Mouse (Mus musculus) small intestine, adult 2 months (tissue): ENCODE results near the gene Sema3e. TPM values are rescaled to one million over a fixed set of nuclear protein-coding genes. Genes with fewer than 3 reads are reported as not detected.

ENCODE experiments used
- H3K27ac ChIP-seq: fragments of 200-500 bp; 2 replicates; pipeline ENCODE4 v1.5.1; 2012; ENCODE audit warnings: low read depth, low read length, control low read depth, inconsistent platforms; ENCODE audit not compliant: insufficient read depth
- H3K27me3 ChIP-seq: fragments of 200-500 bp; 2 replicates; pipeline ENCODE4 v1.6.1; 2012; ENCODE audit warnings: mild to moderate bottlenecking, moderate library complexity, low read length, inconsistent platforms; ENCODE audit not compliant: control insufficient read depth, insufficient read depth
- H3K36me3 ChIP-seq: fragments of 200-500 bp; 2 replicates; pipeline ENCODE4 v1.6.1; 2012; ENCODE audit warnings: mild to moderate bottlenecking, low read length, control low read depth, inconsistent platforms; ENCODE audit not compliant: control insufficient read depth, insufficient read depth
- H3K4me1 ChIP-seq: fragments of 200-500 bp; 2 replicates; pipeline ENCODE4 v1.6.1; 2012; ENCODE audit warnings: low read length, inconsistent platforms, mixed read lengths; ENCODE audit not compliant: control insufficient read depth, insufficient read depth, insufficient read length
- H3K4me3 ChIP-seq: fragments of 200-500 bp; 2 replicates; pipeline ENCODE4 v1.5.1; 2012; ENCODE audit warnings: low read depth, mild to moderate bottlenecking, control low read depth, inconsistent platforms, low read length, moderate library complexity
- CTCF ChIP-seq: fragments of 200-500 bp; IDR thresholded peaks from 2 replicates; pipeline ENCODE4 v1.5.1; 2012; ENCODE audit warnings: low read depth, mild to moderate bottlenecking, control low read depth, inconsistent platforms, low read length, moderate library complexity, mixed read lengths; ENCODE audit not compliant: insufficient replicate concordance, insufficient read length; ENCODE audit errors: extremely low read depth
- POLR2A ChIP-seq: fragments of 200-500 bp; IDR thresholded peaks from 2 replicates; pipeline ENCODE4 v1.6.1; 2012; ENCODE audit warnings: low read depth, mild to moderate bottlenecking, control low read depth, inconsistent platforms, low read length, moderate library complexity
- WGBS: fragments of 180-500 bp; shearing (Covaris S2); methylation state at CpG from one replicate; pipeline ENCODE4 v1.1.7; 2018; 5-methylcytosine and 5-hydroxymethylcytosine counted together
- polyA plus RNA-seq: library from polyadenylated mRNA; depleted of rRNA; stranded (reverse); fragments of >200 nt; gene quantifications from 2 replicates; pipeline ENCODE4 v1.2.3, GENCODE M21; 2012

Sema3e gene
- polyA plus RNA-seq, 1 experiment = 0.06 TPM

DNA sequence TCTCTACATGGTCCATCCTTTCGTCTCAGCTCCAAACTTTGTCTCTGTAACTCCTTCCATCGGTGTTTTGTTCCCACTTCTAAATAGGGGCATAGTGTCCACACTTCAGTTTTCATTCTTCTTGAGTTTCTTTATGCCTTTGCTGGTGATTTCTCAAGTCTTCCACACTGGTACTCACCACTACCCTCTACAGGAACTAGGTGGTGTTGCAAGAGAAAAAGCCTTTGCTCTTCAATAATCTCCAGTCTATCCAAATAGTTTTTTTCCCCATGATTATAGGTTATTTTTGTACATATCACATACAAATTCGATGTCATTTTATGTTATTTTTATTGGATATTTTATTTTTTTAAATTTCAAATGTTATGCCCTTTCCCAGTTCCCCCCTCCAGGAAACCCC lies 142.7 kb downstream of the Sema3e start:
- no peak overlapping the region for H3K4me3 ChIP-seq
- whole genome bisulfite sequencing = 63% methylated on average over 3 of the region's 3 CpGs
- no peaks in the 10 kb centered on the region for H3K4me1 ChIP-seq
- no peaks in the 10 kb centered on the region for H3K27me3 ChIP-seq
- H3K36me3 ChIP-seq = no peaks in the 10 kb centered on the region
- TF ChIP-seq CTCF = no peak
- no peak for TF ChIP-seq POLR2A
- no peak overlapping the region for H3K27ac ChIP-seq

DNA sequence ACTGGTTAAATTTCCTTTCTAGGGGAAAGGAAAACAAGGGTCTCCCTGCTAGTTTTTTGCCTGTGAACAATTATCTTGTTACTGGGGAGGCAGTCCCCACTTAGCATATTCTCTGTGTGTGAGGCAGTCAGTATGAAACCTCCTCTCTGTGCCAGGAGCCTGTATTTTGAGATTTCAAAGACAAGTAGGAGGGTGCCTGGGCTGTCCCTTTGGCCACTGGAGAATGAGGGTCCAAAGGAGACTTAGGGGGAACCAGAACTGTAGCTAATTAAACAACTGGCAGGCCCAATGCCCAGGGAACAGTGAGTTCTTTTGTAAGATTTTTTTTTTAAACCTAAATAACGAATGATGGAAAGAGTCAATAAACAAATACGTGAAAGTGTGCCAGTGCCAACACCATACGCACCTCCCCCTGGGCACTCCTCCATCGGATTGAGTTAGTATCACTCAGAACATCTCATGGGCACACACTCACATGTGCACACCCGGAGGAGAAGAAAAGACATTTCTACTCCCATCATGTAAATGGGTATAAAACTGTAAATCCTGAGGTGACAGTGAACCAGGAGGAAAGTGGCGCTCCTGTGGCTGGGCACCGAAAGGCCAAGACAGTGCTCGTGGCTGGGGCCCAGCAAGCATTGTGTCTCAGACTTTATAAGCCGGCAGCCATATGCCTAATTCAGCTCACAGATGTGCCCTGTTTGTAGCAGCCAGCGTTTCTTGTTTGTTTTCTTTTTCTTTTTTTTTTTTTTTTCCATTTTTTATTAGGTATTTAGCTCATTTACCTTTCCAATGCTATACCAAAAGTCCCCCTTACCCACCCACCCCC lies 148.5 kb downstream of the Sema3e start:
- H3K27ac ChIP-seq = no peak overlapping the region
- no peak overlapping the region for H3K4me3 ChIP-seq
- H3K36me3 ChIP-seq = no peaks in the 10 kb centered on the region
- H3K4me1 ChIP-seq = no peaks in the 10 kb centered on the region
- no peak for TF ChIP-seq CTCF
- no peak for TF ChIP-seq POLR2A
- H3K27me3 ChIP-seq = no peaks in the 10 kb centered on the region
- 87% methylated on average over 10 of the region's 10 CpGs for WGBS

DNA sequence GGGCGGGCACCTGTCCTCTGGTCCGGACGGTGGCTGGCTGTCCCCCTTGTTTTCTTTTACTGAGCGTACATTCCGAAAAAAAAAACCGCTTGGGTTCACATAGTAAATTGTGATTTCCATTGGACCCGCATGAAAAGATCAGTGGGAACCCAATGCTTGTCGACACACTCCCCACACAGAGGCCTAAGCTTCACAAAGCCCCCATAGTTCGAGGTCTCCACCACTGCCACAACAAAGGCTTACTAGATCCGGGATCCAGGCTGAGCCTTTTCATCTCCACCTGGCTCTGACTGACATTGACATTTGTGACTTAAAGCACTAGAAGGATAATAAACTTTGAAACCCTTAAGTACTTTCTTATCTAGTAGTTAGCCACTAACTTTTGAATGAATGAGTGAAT lies 155.5 kb downstream of the Sema3e start:
- H3K27me3 ChIP-seq = no peaks in the 10 kb centered on the region
- TF ChIP-seq POLR2A (no peak), CTCF (no peak)
- H3K36me3 ChIP-seq = no peaks in the 10 kb centered on the region
- no peak overlapping the region for H3K4me3 ChIP-seq
- no peaks in the 10 kb centered on the region for H3K4me1 ChIP-seq
- H3K27ac ChIP-seq = no peak overlapping the region
- 88% methylated on average over 10 of the region's 10 CpGs for WGBS

DNA sequence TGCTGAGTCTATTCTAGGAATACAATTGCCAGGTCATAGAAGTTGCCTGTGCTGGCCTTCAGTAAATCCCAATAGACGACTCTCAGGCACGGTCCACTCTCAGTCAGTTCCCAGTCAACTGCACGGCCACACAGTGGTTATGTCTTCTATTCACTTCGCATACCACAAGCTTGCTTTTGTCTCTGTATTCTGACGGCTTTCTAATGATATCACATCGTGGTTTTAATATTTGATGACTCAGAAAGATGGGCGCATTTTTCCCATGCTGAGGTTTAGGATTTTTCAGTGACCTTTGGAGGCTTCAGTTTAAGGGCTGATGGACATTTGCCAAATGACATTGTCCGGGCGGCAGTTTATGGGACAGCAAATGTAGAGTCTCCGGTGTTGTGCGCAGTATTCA lies 157.1 kb downstream of the Sema3e start:
- H3K36me3 ChIP-seq = no peaks in the 10 kb centered on the region
- no peaks in the 10 kb centered on the region for H3K4me1 ChIP-seq
- TF ChIP-seq CTCF (no peak), POLR2A (no peak)
- H3K27me3 ChIP-seq = no peaks in the 10 kb centered on the region
- 83% methylated on average over 11 of the region's 11 CpGs for WGBS
- no peak overlapping the region for H3K27ac ChIP-seq
- H3K4me3 ChIP-seq = no peak overlapping the region

DNA sequence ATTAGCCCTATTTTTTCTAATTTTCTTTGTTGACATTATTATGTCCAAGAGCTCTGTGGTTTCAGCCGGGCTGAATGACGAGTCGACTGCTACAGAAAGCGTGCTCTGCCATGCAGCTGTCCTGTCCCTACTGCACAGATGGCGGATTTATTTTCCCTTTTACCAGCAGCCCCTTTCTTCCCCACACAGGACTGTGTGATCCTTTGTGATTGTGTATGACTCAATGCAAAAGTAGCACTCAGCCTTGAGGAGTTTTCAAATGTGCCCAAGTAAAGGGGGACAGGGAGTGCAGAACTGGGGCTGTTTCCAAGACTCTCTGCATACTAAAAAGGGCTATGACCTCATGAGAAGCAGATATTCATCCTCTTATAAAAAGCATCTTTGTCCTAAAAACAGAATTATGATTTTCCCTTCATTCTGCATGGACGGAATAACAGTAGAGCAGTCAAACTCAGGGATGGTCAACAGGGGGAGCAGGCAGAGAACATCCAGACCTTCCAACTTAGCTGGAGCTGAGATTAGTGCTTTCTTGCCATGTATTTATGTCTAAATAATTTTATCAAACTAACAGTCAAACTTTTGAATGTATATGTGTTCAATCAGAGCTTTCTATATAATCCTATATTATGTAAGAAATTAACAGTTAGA lies 170.2 kb downstream of the Sema3e start:
- no peaks in the 10 kb centered on the region for H3K4me1 ChIP-seq

DNA sequence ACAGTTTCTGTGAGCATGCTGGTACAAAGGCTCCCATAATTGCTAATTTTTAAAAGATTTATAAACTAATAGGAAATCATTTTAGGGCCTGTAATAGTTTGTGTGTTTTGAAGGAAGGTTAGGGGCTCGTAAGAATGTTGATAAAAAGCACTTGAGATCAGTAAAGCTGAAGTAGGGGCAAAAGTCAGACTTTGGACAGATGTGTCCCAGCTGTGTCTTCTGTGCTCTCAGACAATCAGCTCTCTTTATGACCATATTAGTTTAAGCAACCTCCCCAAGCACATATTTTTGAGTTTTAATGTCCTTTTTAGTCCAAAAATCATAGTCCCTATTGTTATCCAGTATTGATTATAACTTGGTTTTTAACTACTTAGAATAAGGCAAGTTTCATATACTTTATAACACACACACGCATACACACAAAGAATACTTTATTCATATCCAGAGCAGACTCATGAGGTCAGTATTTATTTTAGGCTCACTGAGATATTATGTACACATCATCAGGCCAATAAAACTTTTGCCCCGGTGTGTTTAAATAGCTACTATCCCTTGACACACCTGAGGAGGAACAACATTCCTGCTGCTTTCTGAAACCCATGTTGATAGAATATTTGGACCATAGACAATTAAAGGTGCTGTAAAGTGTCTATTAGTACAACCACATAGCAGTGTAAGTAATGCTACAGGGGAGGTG lies 173.4 kb downstream of the Sema3e start:
- TF ChIP-seq CTCF (no peak), POLR2A (no peak)
- Histone ChIP-seq H3K27me3 (no peaks in the 10 kb centered on the region), H3K4me1 (no peaks in the 10 kb centered on the region), H3K27ac (no peak overlapping the region), H3K4me3 (no peak overlapping the region), H3K36me3 (no peaks in the 10 kb centered on the region)
- 15% methylated on average over 3 of the region's 3 CpGs for WGBS

More for the DNA sequence above, 170.2 kb downstream of the Sema3e start:
- H3K36me3 ChIP-seq = no peaks in the 10 kb centered on the region
- no peaks in the 10 kb centered on the region for H3K27me3 ChIP-seq
- H3K4me3 ChIP-seq = no peak overlapping the region
- 74% methylated on average over 6 of the region's 6 CpGs for WGBS
- H3K27ac ChIP-seq = no peak overlapping the region
- TF ChIP-seq CTCF = no peak
- TF ChIP-seq POLR2A = no peak

DNA sequence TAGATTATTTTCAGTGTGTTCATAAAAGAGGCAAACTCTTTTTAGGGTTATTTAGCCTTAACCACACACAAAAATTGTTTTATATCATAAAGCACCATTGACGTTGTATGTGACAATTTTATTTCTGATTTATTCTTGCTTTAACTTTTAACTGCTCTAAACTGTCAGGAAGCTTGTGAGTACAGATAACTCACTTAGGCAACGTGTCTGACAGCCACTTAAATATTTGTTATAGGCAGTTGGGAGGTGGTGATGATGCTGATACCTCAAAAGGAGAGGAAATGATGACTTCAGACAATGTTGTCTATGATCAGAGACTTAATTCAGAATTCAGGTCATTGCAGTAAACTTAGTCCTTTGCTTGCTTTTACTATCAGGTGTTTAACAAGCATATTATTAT lies 181.7 kb downstream of the Sema3e start:
- H3K27ac ChIP-seq = no peak overlapping the region
- H3K27me3 ChIP-seq = no peaks in the 10 kb centered on the region
- no peaks in the 10 kb centered on the region for H3K4me1 ChIP-seq
- no peak for TF ChIP-seq POLR2A
- no peak for TF ChIP-seq CTCF
- WGBS = 58% methylated on average over 2 of the region's 2 CpGs
- H3K4me3 ChIP-seq = no peak overlapping the region
- H3K36me3 ChIP-seq = no peaks in the 10 kb centered on the region
